Mouse (Mus musculus): ENCODE results near the gene Ccl17. TPM values are rescaled to one million over a fixed set of nuclear protein-coding genes. Genes with fewer than 3 reads are reported as not detected.

The Ccl17 gene
- polyA plus RNA-seq, 1 experiment, result not detected

- no peak for DNase-seq (ENCODE audit: low read depth)
- TF ChIP-seq POLR2A (IDR thresholded peaks at IDR 0.05; ENCODE audit: borderline replicate concordance, extremely low read depth, insufficient read depth, insufficient read length, poor library complexity, severe bottlenecking) (no peak), CTCF (IDR thresholded peaks at IDR 0.05; ENCODE audit: borderline replicate concordance, extremely low read depth, insufficient read depth, insufficient read length) (no peak)
Observed at GRCm38 (mm10) chr8:94794368-94794767, 15.9 kb upstream of the Ccl17 start.

- no peak for DNase-seq (ENCODE audit: low read depth)
- TF ChIP-seq POLR2A (IDR thresholded peaks at IDR 0.05; ENCODE audit: borderline replicate concordance, extremely low read depth, insufficient read depth, insufficient read length, poor library complexity, severe bottlenecking) (no peak), CTCF (IDR thresholded peaks at IDR 0.05; ENCODE audit: borderline replicate concordance, extremely low read depth, insufficient read depth, insufficient read length) (no peak)
Observed at GRCm38 (mm10) chr8:94794782-94795181, 15.5 kb upstream of the Ccl17 start.

- no peak for TF ChIP-seq POLR2A (IDR thresholded peaks at IDR 0.05; ENCODE audit: borderline replicate concordance, extremely low read depth, insufficient read depth, insufficient read length, poor library complexity, severe bottlenecking)
- no peak for TF ChIP-seq CTCF (IDR thresholded peaks at IDR 0.05; ENCODE audit: borderline replicate concordance, extremely low read depth, insufficient read depth, insufficient read length)
- no peak for DNase-seq (ENCODE audit: low read depth)
Observed at GRCm38 (mm10) chr8:94800278-94800968, 9.8 kb upstream of the Ccl17 start.

- TF ChIP-seq POLR2A (IDR thresholded peaks at IDR 0.05; ENCODE audit: borderline replicate concordance, extremely low read depth, insufficient read depth, insufficient read length, poor library complexity, severe bottlenecking) (no peak), CTCF (IDR thresholded peaks at IDR 0.05; ENCODE audit: borderline replicate concordance, extremely low read depth, insufficient read depth, insufficient read length) (peak; percentile 53; the same call in 1 of the 2 replicates)
- peak; percentile 32 for DNase-seq (ENCODE audit: low read depth)
Observed at GRCm38 (mm10) chr8:94801293-94802095, 8.8 kb upstream of the Ccl17 start.

DNA sequence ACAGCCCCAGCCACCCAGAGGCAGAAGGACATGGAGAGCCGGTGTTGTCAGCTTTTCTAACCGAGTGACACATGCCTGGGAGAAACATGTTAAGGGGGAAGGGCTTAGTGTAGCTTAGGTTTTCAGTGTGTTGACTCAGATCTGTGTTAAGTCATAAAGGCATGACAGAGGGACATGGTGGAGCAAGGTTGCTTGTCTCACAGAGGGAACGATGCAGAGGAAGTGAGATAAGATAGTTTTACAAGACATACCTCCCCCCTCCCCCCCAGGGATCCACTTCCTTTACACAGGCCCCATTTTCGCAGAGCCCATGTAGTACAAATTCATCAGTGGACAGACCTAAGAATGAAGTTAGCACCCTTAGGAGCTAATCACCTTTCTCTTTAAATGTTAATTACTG is 7.9 kb upstream of the Ccl17 start:
- DNase-seq (ENCODE audit: low read depth), result no peak

GRCm38 (mm10) chr8:94803551-94803950 is 6.7 kb upstream of the Ccl17 start:
- DNase-seq (ENCODE audit: low read depth), result no peak
- TF ChIP-seq CTCF (IDR thresholded peaks at IDR 0.05; ENCODE audit: borderline replicate concordance, extremely low read depth, insufficient read depth, insufficient read length) (no peak), POLR2A (IDR thresholded peaks at IDR 0.05; ENCODE audit: borderline replicate concordance, extremely low read depth, insufficient read depth, insufficient read length, poor library complexity, severe bottlenecking) (no peak)

More for the DNA sequence above, 7.9 kb upstream of the Ccl17 start:
- TF ChIP-seq CTCF (IDR thresholded peaks at IDR 0.05; ENCODE audit: borderline replicate concordance, extremely low read depth, insufficient read depth, insufficient read length) (no peak), POLR2A (IDR thresholded peaks at IDR 0.05; ENCODE audit: borderline replicate concordance, extremely low read depth, insufficient read depth, insufficient read length, poor library complexity, severe bottlenecking) (no peak)

DNA sequence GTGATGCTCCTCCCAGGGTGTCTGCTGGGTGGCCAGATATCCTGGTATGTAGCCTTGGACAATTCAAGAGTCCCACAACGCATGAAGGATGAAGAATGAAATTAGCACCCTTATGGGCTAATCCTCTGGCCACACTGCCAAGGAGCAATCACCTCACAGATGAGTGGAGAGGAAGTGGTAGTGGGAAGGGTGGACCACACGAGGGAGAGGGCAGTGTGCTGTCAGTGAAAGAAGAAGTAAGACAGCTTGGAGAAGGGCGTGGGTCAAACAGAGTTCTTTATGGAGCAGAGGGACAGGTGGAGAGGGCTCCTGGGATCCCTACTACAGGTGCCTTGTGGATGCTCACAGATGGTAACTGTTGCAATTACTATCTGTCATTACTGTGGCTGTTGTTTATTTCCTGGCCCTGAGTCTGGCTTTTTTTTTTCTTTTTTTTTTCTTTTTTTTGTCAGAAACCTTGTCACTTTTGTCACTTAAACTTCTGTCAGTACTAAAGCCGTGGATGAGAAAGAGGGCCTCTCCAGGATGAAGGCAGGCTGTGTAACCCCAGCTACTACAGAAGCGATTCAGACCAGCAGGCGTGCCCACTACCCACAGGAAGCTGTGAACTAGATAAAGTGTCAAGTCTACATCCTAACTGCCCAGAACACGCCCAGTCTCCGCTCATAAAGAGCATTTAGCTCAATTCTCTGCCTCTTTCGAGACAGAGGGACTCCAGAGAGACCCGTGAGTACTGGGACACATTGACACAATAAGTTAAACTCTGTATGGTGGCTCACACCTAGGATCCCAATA is 5.5 kb upstream of the Ccl17 start:
- no peak for DNase-seq (ENCODE audit: low read depth)
- no peak for TF ChIP-seq POLR2A (IDR thresholded peaks at IDR 0.05; ENCODE audit: borderline replicate concordance, extremely low read depth, insufficient read depth, insufficient read length, poor library complexity, severe bottlenecking)
- no peak for TF ChIP-seq CTCF (IDR thresholded peaks at IDR 0.05; ENCODE audit: borderline replicate concordance, extremely low read depth, insufficient read depth, insufficient read length)

DNA sequence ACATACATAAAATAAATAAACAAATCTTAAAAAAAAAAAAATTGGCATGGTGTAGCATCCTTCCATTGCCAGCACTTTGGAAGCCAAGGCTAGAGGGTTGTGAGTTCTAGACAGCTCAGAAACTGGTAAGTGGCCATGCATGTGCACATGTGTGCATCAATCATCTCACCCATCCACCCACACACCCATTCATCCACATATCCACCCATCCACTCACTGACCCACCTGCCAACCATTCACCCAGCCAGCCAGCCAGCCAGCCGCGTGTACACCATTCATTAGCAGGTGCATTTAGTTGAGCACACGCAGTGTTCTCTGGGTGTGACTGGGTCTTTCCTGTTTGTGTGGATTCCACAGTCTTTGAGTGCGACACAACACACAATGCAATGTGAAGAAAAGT is 4.4 kb upstream of the Ccl17 start:
- no peak for TF ChIP-seq POLR2A (IDR thresholded peaks at IDR 0.05; ENCODE audit: borderline replicate concordance, extremely low read depth, insufficient read depth, insufficient read length, poor library complexity, severe bottlenecking)
- TF ChIP-seq CTCF (IDR thresholded peaks at IDR 0.05; ENCODE audit: borderline replicate concordance, extremely low read depth, insufficient read depth, insufficient read length), result no peak
- no peak for DNase-seq (ENCODE audit: low read depth)

- peak; percentile 15 for DNase-seq (ENCODE audit: low read depth)
- TF ChIP-seq CTCF (IDR thresholded peaks at IDR 0.05; ENCODE audit: borderline replicate concordance, extremely low read depth, insufficient read depth, insufficient read length), result no peak
- TF ChIP-seq POLR2A (IDR thresholded peaks at IDR 0.05; ENCODE audit: borderline replicate concordance, extremely low read depth, insufficient read depth, insufficient read length, poor library complexity, severe bottlenecking), result no peak
Observed at GRCm38 (mm10) chr8:94807506-94807905, 2.7 kb upstream of the Ccl17 start.

- no peak for TF ChIP-seq POLR2A (IDR thresholded peaks at IDR 0.05; ENCODE audit: borderline replicate concordance, extremely low read depth, insufficient read depth, insufficient read length, poor library complexity, severe bottlenecking)
- no peak for TF ChIP-seq CTCF (IDR thresholded peaks at IDR 0.05; ENCODE audit: borderline replicate concordance, extremely low read depth, insufficient read depth, insufficient read length)
- DNase-seq (ENCODE audit: low read depth), result no peak
Observed at GRCm38 (mm10) chr8:94808372-94808771, 1.9 kb upstream of the Ccl17 start.

DNA sequence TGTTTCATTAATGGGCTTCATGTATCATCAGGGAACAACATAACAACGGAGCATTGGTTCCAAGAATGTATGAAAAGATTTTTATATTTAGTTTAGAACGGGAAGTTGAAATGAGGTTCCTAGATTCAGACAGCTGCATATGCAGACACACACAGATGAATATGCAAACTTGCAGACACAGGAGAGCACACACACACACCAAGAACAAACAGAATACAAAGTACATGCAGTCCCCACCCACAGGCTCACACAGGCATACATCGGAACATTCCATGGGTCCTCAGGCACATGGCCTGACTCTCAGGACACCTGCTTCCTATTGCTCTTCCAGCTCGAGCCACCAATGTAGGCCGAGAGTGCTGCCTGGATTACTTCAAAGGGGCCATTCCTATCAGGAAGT is 602 bp downstream of the Ccl17 start:
- DNase-seq (ENCODE audit: low read depth), result no peak

More for the DNA sequence above, 602 bp downstream of the Ccl17 start:
- no peak for TF ChIP-seq POLR2A (IDR thresholded peaks at IDR 0.05; ENCODE audit: borderline replicate concordance, extremely low read depth, insufficient read depth, insufficient read length, poor library complexity, severe bottlenecking)
- TF ChIP-seq CTCF (IDR thresholded peaks at IDR 0.05; ENCODE audit: borderline replicate concordance, extremely low read depth, insufficient read depth, insufficient read length), result no peak
